Mouse (Mus musculus) CD4-positive, CD25-positive, alpha-beta regulatory T cell, adult 4 months (primary cell): ENCODE data around the gene Vmn1r119. TPM values are rescaled to one million over a fixed set of nuclear protein-coding genes. Genes with fewer than 3 reads are reported as not detected.
"Not testable (repeated sequence)": the region's sequence is repeated elsewhere in the genome, so short reads cannot be mapped to it uniquely, and the experiment has no call there.

ENCODE experiments used
- ATAC-seq: one replicate; pipeline ENCODE4 v1.8.0; 2017
- polyA plus RNA-seq, 2 experiments: library from polyadenylated mRNA; unstranded; fragments of 100-300 nt; shearing (Covaris generic); gene quantifications; one replicate each; pipeline ENCODE4 v1.2.1; 2017

Gene Vmn1r119
- not detected for polyA plus RNA-seq

DNA sequence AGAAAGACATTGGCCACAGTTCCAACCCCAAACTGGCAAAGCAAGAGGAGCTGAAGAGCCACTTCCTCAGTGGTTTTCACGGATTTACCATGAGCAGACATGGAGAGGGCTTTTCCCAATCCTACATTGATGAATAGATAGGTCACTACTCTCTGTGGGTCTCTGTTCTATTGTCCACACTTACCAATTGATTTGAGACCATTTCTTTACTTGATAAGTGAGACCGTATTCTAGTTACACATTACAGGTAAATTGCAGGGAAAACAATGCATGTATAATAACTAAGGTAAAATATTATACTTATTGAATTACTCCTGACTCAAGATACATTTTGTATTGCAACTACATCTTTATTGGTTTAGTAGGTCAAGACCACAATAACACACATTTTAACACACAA is at the start of gene Vmn1r119:
Gene Vmn1r119, minus strand, starts transcription at position 101 of the 400 bp plus-strand sequence.
- not testable (repeated sequence) for ATAC-seq

DNA sequence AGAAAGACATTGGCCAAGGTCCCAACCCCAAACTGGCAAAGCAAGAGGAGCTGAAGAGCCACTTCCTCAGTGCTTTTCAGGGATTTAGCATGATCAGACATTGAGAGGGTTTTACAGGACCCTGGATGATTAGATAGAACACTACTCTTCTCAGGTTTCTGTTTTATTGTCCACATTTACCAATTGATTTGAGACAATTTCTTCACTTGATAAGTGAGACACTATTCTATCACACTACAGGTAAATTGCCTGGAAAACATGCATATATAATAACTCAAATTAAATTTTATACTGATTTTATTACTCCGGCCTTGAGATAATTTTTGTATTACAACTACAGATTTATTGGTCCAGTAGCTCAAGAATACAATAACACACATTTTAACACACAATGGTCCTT is 41.4 kb upstream of the Vmn1r119 start, which contains the start of gene Vmn1r120:
Gene Vmn1r120, minus strand, starts transcription at position 101 of the 400 bp plus-strand sequence.
- ATAC-seq: not testable (repeated sequence)

Other genes with a start within 250 kb of the Vmn1r119 start
- gene Vmn1r112, start 241.3 kb downstream of the Vmn1r119 start, polyA plus RNA-seq: not detected
- gene Vmn1r113, start 225.2 kb downstream of the Vmn1r119 start, polyA plus RNA-seq: not detected
- gene Vmn1r114, start 200.3 kb downstream of the Vmn1r119 start, polyA plus RNA-seq: not detected
- not detected for gene Vmn1r115, start 167.5 kb downstream of the Vmn1r119 start, polyA plus RNA-seq
- gene Vmn1r116, start 140.2 kb downstream of the Vmn1r119 start, polyA plus RNA-seq: not detected
- not detected for gene Vmn1r117, start 128.3 kb downstream of the Vmn1r119 start, polyA plus RNA-seq
- gene Vmn1r118, start 100.1 kb downstream of the Vmn1r119 start, polyA plus RNA-seq: not detected
- not detected for gene Vmn1r120, start 41.3 kb upstream of the Vmn1r119 start, polyA plus RNA-seq
- not detected for gene Vmn1r121, start 86.1 kb upstream of the Vmn1r119 start, polyA plus RNA-seq
- gene Vmn1r122, start 121.7 kb upstream of the Vmn1r119 start, polyA plus RNA-seq: not detected
- not detected for gene Vmn1r123, start 149.7 kb upstream of the Vmn1r119 start, polyA plus RNA-seq
- not detected for gene Gm5157, start 178.0 kb upstream of the Vmn1r119 start, polyA plus RNA-seq
- not detected for gene Vmn1r124, start 248.2 kb upstream of the Vmn1r119 start, polyA plus RNA-seq